Mouse (Mus musculus): Measurements from ENCODE around the gene Sparcl1. TPM values are rescaled to one million over a fixed set of nuclear protein-coding genes. Genes with fewer than 3 reads are reported as not detected.

The Sparcl1 gene
- total RNA-seq, 2 experiments from 2014 or later = 231 to 240 TPM

- no peak for DNase-seq
These were observed 3.2 kb downstream of the Sparcl1 start for GRCm38 (mm10) chr5:104110171-104110920.

- no peak for DNase-seq
These were observed 4.0 kb downstream of the Sparcl1 start for GRCm38 (mm10) chr5:104109516-104109915.

GRCm38 (mm10) chr5:104108879-104109369, 4.6 kb downstream of the Sparcl1 start:
- DNase-seq = no peak

- no peak for DNase-seq
These were observed 5.2 kb downstream of the Sparcl1 start for GRCm38 (mm10) chr5:104108127-104108875.

GRCm38 (mm10) chr5:104104111-104104510, 9.4 kb downstream of the Sparcl1 start:
- no peak for DNase-seq

GRCm38 (mm10) chr5:104103171-104103570, 10.4 kb downstream of the Sparcl1 start:
- DNase-seq = no peak

- no peak for DNase-seq
These were observed 11.6 kb downstream of the Sparcl1 start for GRCm38 (mm10) chr5:104101678-104102531.

- DNase-seq = no peak
These were observed 17.2 kb downstream of the Sparcl1 start for GRCm38 (mm10) chr5:104096078-104096938.

- DNase-seq = no peak
These were observed 18.0 kb downstream of the Sparcl1 start for GRCm38 (mm10) chr5:104095416-104096077.

GRCm38 (mm10) chr5:104089751-104090150, 23.8 kb downstream of the Sparcl1 start:
- DNase-seq = no peak

GRCm38 (mm10) chr5:104085366-104085765, 28.2 kb downstream of the Sparcl1 start:
- no peak for DNase-seq

GRCm38 (mm10) chr5:104080736-104081135, 32.8 kb downstream of the Sparcl1 start:
- no peak for DNase-seq

GRCm38 (mm10) chr5:104077508-104077907, 36.0 kb downstream of the Sparcl1 start, which contains the start of gene Gm17660:
Gene Gm17660, minus strand, starts transcription at chr5:104077608.
- no peak for DNase-seq

GRCm38 (mm10) chr5:104076361-104076760, 37.2 kb downstream of the Sparcl1 start:
- DNase-seq = no peak

GRCm38 (mm10) chr5:104074388-104074787, 39.1 kb downstream of the Sparcl1 start:
- peak; percentile 72 for DNase-seq

- no peak for DNase-seq
These were observed 39.9 kb downstream of the Sparcl1 start for GRCm38 (mm10) chr5:104073602-104074001.

- DNase-seq = no peak
These were observed 41.2 kb downstream of the Sparcl1 start for GRCm38 (mm10) chr5:104072272-104072886.

GRCm38 (mm10) chr5:104071048-104071447, 42.5 kb downstream of the Sparcl1 start:
- no peak for DNase-seq

GRCm38 (mm10) chr5:104068751-104069150, 44.8 kb downstream of the Sparcl1 start:
- no peak for DNase-seq
